Mouse (Mus musculus) liver, postnatal 0 days (tissue): Measurements from ENCODE around the gene Uso1.

Source experiments
- CTCF ChIP-seq: sonication (generic); IDR thresholded peaks from 2 replicates; pipeline ENCODE4 v1.5.1; 2016; ENCODE audit warnings: antibody characterized with exemption, low read depth
- EP300 ChIP-seq: IDR thresholded peaks from 2 replicates; pipeline ENCODE4 v1.6.1; 2016; ENCODE audit warnings: antibody characterized with exemption, low read depth, mild to moderate bottlenecking

DNA sequence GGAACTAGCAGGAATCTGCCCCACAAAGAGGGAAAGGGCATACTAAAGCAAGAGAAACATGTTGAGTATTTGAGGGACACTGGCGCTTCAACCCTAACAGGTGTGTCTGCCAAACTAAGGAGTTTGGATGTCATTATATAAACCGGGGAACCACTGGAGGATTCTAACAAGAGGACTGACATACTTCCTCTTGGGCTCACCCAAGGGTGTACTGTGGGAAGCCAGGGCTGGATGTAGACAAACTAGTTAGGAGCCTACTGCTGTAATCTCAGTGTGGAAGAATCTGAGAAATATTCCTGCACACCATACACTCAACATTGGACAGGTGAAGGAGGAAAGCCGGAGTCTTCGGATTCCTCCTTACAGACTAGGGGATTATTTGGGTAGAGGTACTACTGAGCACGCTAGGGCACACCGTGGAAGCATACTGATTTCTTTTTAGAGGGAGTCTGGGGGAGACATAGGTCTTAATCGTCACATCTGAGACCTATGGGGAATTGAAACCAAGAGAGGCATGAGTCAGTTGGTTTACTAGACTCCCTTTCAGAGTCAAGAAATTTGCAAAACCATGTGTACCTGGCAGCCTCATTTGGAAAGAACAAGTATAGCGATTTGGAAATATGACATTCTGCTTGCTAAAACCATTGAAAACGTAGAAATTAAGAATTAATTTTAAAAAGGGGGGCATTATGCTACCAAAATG lies 1.1 kb upstream of the Uso1 start:
- TF ChIP-seq CTCF (no peak), EP300 (no peak)
